Mouse (Mus musculus) frontal cortex, postnatal 10 days (tissue): ENCODE measurements around the gene Rab11fip3.

ENCODE experiments used
- DNase-seq, 2 experiments: peaks; one replicate each; pipeline ENCODE4 v3.0.0; 2022; ENCODE audit warnings: low spot score in 2 of 2, mixed read lengths in 1 of 2

Rab11fip3 gene

GRCm38 (mm10) chr17:25956201-25956600 lies 113.2 kb downstream of the Rab11fip3 start:
- no peak for DNase-seq

- DNase-seq, result no peak
Observed at GRCm38 (mm10) chr17:25955736-25956135, 113.6 kb downstream of the Rab11fip3 start.

- no peak for DNase-seq
Observed at GRCm38 (mm10) chr17:25954671-25955070, 114.7 kb downstream of the Rab11fip3 start.

- no peak for DNase-seq
Observed at GRCm38 (mm10) chr17:25953161-25953560, 116.2 kb downstream of the Rab11fip3 start.

GRCm38 (mm10) chr17:25951803-25952623 lies 117.3 kb downstream of the Rab11fip3 start, which contains the start of gene A930017K11Rik:
Gene A930017K11Rik (minus strand): TSS chr17:25952565.
- no peak for DNase-seq

GRCm38 (mm10) chr17:25951225-25951802 lies 118.0 kb downstream of the Rab11fip3 start:
- no peak for DNase-seq

- no peak for DNase-seq
Observed at GRCm38 (mm10) chr17:25950706-25951105, 118.6 kb downstream of the Rab11fip3 start.

- DNase-seq, result no peak
Observed at GRCm38 (mm10) chr17:25949981-25950380, 119.4 kb downstream of the Rab11fip3 start.

GRCm38 (mm10) chr17:25948051-25948450 lies 121.3 kb downstream of the Rab11fip3 start:
- DNase-seq, result no peak

GRCm38 (mm10) chr17:25947576-25947975 lies 121.8 kb downstream of the Rab11fip3 start:
- no peak for DNase-seq

- no peak for DNase-seq
Observed at GRCm38 (mm10) chr17:25946891-25947290, 122.5 kb downstream of the Rab11fip3 start.

GRCm38 (mm10) chr17:25946349-25946748 lies 123.0 kb downstream of the Rab11fip3 start:
- DNase-seq, result no peak

- DNase-seq, result no peak
Observed at GRCm38 (mm10) chr17:25945517-25946155, 123.7 kb downstream of the Rab11fip3 start.

- no peak for DNase-seq
Observed at GRCm38 (mm10) chr17:25944366-25945163, 124.8 kb downstream of the Rab11fip3 start, which contains the start of the genes Pigq and Nhlrc4. Gene Pigq (minus strand): TSS chr17:25944936. Gene Nhlrc4 (minus strand): TSS chr17:25944961.

- DNase-seq, result no peak
Observed at GRCm38 (mm10) chr17:25943769-25944168, 125.6 kb downstream of the Rab11fip3 start.

GRCm38 (mm10) chr17:25943221-25943620 lies 126.1 kb downstream of the Rab11fip3 start:
- no peak for DNase-seq

GRCm38 (mm10) chr17:25942597-25943151 lies 126.7 kb downstream of the Rab11fip3 start:
- DNase-seq, result no peak

GRCm38 (mm10) chr17:25941511-25942241 lies 127.7 kb downstream of the Rab11fip3 start:
- DNase-seq, result peak in 1 of 2 experiments; percentile 73
